In genomic region chr13:51274639-51275038, GRCm38 (mm10) we compare ENCODE assay signal across 10 mouse cellular contexts.
DNase-seq lines count a peak whose midpoint lies in the region.
"Had no signal": no experiment of that assay in that cellular context is flagged by ENCODE, and none has a peak within 500 bp of the region (broad histone marks: within the 10 kb centered on the region; RNA-seq: fewer than 3 reads in every experiment).

No protein-coding gene starts in this region.

- WGBS in limb, embryonic 10.5 days: 54% methylated on average over 5 of the region's 5 CpGs

- H3K4me3 ChIP-seq in limb, embryonic 10.5 days: no peak overlapping the region
- H3K4me3 ChIP-seq: liver, embryonic 15.5 days had no signal

- H3K27me3 ChIP-seq in limb, embryonic 10.5 days (ENCODE audit: low read depth, poor library complexity, severe bottlenecking): no peaks in the 10 kb centered on the region
- H3K27me3 ChIP-seq: liver, embryonic 15.5 days had no signal

- peaks cover 50% of the 10 kb centered on the region for H3K4me1 ChIP-seq in limb, embryonic 10.5 days
- H3K4me1 ChIP-seq: liver, embryonic 15.5 days had no signal

- peak overlapping the region; percentile 90 for H3K27ac ChIP-seq in limb, embryonic 10.5 days
- H3K27ac ChIP-seq: liver, embryonic 15.5 days had no signal

- peak; percentile 47 for DNase-seq in embryo, embryonic 11 days
- DNase-seq in embryo, embryonic 9.5 days (ENCODE audit: extremely low spot score): no peak
- peak; percentile 78 to 85 for DNase-seq in heart, adult 9 months (ENCODE audit: low spot score in 2 of 2)
- no peak for DNase-seq in limb, embryonic 10.5 days (ENCODE audit: low spot score)
- DNase-seq in spleen, postnatal 14 days (ENCODE audit: low spot score in 2 of 2): peak; percentile 28 to 29
- no peak for DNase-seq in layer of hippocampus, postnatal 14 days (ENCODE audit: low spot score in 2 of 2)
- no peak for DNase-seq in cerebellum, postnatal 25 days
- no peak for DNase-seq in layer of hippocampus, adult 8-10 months (ENCODE audit: low spot score in 2 of 2)
- DNase-seq: forebrain, postnatal 0 days had no signal

- no peaks in the 10 kb centered on the region for H3K9me3 ChIP-seq in limb, embryonic 10.5 days (replicated peaks)
- H3K9me3 ChIP-seq: liver, embryonic 15.5 days had no signal

- no peaks in the 10 kb centered on the region for H3K36me3 ChIP-seq in limb, embryonic 10.5 days
- H3K36me3 ChIP-seq: liver, embryonic 15.5 days had no signal

Comparison
In these comparisons a context has a peak if more than half of its experiments do, and no peak if none do; other contexts are left out.
1. DNase-seq: peak in embryo, embryonic 11 days (single experiment), heart, adult 9 months (2 of 2) and spleen, postnatal 14 days (2 of 2); none in embryo, embryonic 9.5 days (single experiment), limb, embryonic 10.5 days (single experiment), layer of hippocampus, postnatal 14 days (0 of 2), cerebellum, postnatal 25 days (0 of 2) and layer of hippocampus, adult 8-10 months (0 of 2).